Mouse (Mus musculus) liver, adult 2 months (tissue): Measurements from ENCODE around the gene Rad9a.

Experiments used
- CTCF ChIP-seq: fragments of 200-500 bp; IDR thresholded peaks from 2 replicates; pipeline ENCODE4 v1.5.1; 2011; ENCODE audit warnings: low read depth, low read length, control low read depth
- POLR2A ChIP-seq: fragments of 200-500 bp; IDR thresholded peaks from 2 replicates; pipeline ENCODE4 v1.6.1; 2011; ENCODE audit warnings: low read length, control low read depth; ENCODE audit not compliant: insufficient read depth; ENCODE audit errors: extremely low read depth

DNA sequence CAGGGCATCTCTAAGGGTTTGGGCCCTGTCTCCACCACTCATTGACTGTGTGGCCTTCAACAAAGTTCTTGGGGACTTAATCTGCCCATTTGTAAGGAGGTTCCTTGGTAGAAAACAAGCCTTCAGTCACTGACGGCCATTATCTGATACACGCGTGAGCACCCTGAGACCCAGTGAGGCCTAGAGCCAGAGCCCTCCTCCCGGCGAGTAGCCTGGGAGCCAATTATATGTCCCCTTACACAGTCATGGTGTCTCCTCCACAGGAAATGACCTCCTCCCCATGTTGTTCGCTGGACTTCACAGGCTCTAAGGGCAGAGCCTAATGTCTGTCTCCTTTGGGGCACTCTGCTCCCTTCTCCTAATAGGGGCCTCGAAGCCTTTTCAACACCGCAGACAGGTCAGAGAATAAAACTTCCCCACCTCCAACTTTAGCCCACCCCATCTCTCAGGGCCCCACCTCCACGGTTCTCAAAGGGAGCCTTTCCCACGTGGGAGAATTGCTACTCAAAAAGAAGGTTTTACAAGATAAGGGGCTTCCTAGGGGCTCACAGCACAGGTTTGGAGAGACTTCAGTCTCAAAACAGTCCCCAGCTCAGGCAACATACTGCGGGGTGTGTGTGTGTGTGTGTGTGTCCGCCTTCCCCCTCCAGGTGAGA lies 55.0 kb downstream of the Rad9a start:
- TF ChIP-seq POLR2A (no peak), CTCF (no peak)
